Mouse (Mus musculus) left cerebral cortex, postnatal 14 days (tissue): ENCODE measurements around the gene Pdia3. TPM values are rescaled to one million over a fixed set of nuclear protein-coding genes. Genes with fewer than 3 reads are reported as not detected.
"Not testable (repeated sequence)": the region's sequence is repeated elsewhere in the genome, so short reads cannot be mapped to it uniquely, and the experiment has no call there.

Experiments used
- DNase-seq, 2 experiments: peaks; one replicate each; pipeline ENCODE4 v3.0.0; 2021 to 2022; ENCODE audit warnings: low spot score in 2 of 2, mixed read lengths in 1 of 2
- intact Hi-C: fragments of 180-260 bp; cut with DNase I; formaldehyde crosslinking; loops from one replicate; pipeline ENCODE4 v1.15.1; 2025
- microRNA-seq, 2 experiments: library from miRNA; unstranded; fragments of <30 nt; microRNA quantifications; one replicate each; pipeline ENCODE4 v1.2.0; 2022
- total RNA-seq, 2 experiments: library from RNA; stranded (reverse); gene quantifications; 2 replicates each; pipeline ENCODE4 v1.2.3; 2021

The Pdia3 gene
- total RNA-seq, 2 experiments from 2014 or later: 197 to 222 TPM

DNA sequence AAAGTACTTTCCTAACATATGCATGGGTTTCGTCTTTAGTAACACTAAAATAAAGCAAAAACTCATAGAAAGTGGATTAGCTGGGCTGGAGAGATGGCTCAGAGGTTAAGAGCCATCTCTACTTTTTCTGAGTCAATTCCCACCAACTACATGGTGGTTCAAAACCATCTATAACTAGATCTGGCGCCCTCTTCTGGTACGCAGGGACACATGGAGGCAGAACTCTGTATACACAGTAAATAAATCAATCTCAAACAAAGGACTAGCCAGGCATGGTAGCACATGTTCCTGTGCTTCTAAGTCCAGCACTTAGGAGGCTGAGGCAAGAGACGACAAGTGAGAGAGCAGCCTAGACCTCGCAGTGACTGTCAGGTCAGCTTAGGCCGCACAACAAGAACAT is 55.4 kb downstream of the Pdia3 start:
- intact Hi-C loops, DNase-seq: not testable (repeated sequence)

DNA sequence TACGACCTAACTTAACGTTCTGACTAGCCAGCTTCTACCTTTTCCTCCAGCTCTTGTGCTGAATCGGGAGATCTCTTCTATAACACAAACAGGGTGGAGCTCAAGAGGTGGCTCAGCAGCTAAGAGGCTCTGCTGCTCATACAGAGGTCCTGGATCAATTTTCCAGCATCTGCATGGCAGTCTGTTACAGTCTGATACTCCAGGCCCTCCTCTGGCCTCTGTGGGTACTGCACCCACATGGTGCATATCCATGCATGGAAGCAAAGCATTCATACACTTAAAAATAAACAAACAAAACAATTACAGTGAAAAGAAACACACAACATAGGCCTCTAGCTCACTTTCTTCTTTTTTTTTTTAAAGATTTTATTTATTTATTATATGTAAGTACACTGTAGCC is 59.2 kb downstream of the Pdia3 start:
- DNase-seq: not testable (repeated sequence)
- intact Hi-C loops: loop anchor here (5.0 kb wide), 1 partner anchor 35 kb away; the partner anchor contains the start of genes Mfap1a and Wdr76

DNA sequence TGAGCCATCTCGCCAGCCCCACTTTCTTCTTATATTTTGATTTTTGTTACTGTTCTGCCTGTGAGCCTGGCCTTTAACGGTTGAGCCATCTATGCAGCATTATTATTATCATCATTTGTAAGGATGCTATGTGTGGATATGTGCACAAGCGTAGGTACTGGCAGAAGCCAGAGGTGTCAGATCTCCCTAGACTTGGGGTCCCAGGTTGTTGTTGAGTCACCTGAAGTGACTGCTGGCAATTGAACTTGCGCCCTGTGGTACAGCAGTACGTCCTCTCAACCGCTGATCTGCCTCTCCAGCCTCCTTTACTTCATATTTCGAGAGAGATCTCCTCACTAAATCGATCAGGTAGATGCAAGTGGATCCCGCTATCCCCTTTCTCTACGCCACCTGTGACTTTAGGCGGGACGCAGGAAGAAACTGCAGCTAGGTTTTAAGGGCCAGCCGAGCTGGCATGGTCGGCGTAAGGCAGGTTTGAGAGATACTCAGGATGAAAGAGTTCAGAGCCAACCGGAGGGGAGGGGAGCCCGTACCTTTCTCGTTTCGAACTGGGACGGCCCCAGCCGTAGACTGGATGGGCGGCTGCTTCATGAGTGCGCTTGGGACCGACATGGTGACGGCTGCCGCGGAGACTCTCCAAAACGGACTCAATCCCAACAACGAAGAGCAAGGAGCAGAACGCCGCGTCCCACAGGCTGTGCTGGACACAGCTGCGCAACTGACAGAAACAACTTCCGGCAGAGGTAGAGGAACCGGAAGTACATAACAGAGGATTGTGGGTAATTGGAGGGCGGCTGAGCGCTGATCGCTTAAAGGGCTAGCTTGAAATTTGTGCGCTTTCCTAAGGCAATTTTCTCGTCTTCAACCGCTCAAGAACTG is 60.0 kb downstream of the Pdia3 start, which contains the start of gene Mfap1b:
Gene Mfap1b (minus strand): TSS at position 767 of the 879 bp plus-strand sequence.
- intact Hi-C loops: loop anchor here (5.0 kb wide), 1 partner anchor 34 kb away; the partner anchor contains the start of genes Mfap1a and Wdr76
- peak; percentile 84 to 88 for DNase-seq

DNA sequence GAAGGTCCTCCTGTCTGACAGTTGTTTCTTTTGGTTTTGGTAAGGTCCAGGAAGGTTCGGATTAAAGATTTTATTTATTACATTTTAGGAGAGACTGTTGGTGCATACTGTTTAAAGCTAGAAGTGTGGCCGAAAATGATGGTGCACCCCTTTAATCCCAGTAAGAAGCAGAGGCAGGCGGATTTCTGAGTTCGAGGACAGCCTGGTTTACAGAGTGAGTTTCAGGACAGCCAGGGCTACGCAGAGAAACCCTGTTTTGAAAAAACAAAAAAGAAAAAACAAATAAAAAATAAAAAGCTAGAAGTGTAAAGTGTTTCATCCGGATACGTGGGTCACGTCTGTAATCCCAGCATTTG is 60.6 kb downstream of the Pdia3 start:
- intact Hi-C loops: loop anchor here (5.0 kb wide), 1 partner anchor 33 kb away; the partner anchor contains the start of genes Mfap1a and Wdr76
- no peak for DNase-seq

DNA sequence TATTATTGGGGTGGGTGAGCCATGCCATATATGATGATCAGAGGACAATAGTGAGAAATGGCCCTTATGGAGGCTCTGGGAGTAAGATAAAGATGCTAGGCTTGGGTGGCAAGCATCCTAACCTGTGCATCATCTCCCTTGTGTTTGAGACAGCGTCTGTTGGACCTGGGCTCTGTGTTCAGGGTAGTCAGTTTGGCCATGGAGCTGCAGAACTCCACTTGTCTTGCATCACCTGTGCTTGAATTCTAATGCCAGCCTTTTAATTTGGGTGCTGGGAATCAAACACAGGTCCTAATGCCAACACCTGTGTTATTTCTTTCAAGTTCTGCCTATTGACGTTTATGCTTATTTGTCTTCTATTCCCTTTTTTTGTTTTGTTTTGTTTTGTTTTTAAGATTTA is 61.7 kb downstream of the Pdia3 start:
- DNase-seq, intact Hi-C loops: not testable (repeated sequence)

DNA sequence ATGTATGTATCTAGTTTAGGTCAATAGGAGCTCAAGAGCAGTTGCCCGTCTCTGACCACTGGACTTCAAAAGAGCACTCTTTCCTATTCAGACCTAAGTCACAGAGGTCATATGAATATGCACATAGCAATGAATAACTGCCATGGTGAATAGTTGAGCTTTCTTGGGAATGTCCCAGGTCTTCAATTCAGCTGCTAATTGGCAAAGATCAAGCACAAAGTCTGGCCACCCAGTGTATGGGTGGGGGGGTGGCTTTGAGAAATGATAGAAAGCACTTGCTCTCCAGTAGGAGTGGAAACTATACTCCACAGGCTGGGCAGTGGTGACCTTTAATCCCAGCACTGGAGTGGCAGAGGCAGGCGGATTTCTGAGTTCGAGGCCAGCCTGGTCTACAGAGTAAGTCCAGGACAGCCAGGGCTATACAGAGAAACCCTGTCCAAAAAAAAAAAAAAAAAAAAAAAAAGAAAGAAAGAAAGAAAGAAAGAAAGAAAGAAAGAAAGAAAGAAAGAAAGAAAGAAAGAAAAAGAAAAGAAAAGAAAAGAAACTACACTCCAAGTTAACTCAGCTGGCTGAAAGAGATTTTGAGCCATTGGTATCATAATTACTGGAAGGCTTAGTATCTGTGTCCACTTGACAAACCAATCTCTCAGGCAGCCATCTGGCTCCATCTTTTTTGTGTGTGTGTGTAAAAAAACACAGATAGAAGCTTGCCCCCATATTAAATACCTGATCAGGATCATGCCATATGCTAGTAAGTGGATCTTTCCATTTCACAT is 64.1 kb downstream of the Pdia3 start:
- no peak for DNase-seq
- intact Hi-C loops: no loop called here

- intact Hi-C loops: no loop called here
- DNase-seq: no peak
Observed at GRCm38 (mm10) chr2:121480498-121480897, 66.9 kb downstream of the Pdia3 start.

DNA sequence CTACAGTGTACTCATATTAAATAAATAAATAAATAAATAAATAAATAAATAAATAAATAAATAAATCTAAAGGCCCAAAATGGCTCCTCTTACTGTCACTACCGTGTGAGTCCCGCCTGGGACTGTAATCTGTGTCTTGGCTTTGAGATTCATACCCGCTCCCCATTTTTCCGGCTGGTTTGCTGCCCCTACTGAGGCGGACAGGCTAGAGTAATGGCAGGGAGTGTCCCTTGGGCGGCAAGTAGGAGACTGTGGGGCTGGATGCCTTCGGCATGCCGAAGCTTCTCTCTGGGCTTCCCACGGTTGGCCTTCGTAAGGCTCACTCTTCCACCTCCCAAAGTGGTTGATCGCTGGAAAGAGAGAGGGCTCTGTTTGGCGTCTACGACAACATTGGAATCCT is 67.3 kb downstream of the Pdia3 start:
- DNase-seq, intact Hi-C loops: not testable (repeated sequence)

DNA sequence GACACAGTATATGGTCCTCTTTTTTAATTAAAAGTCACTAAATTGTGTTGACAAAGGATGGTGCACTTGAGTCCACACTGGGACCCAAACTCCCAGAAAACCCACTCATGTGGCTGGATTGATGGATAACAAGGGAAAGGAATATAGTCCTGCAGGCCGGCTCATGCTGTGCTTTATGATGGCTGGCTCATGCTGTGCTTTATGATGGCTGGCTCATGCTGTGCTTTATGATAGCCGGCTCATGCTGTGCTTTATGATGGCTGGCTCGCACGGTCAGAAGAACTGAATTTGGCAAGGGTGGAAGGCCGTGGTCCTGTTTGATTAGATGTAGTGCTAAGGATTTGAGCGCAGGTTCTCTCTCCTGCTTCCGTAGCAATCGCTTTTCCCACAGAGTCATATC is 70.0 kb downstream of the Pdia3 start:
- intact Hi-C loops: no loop called here
- no peak for DNase-seq

GRCm38 (mm10) chr2:121484403-121484802 is 70.8 kb downstream of the Pdia3 start:
- intact Hi-C loops, DNase-seq: not testable (repeated sequence)

Small RNA genes lying within 50 kb of the gene (microRNA-seq; reads per million reads assigned to microRNA genes)
- gene Gm22953: 0 reads per million in 2 experiments

Other genes starting within 250 kb of the Pdia3 start
- gene Tubgcp4, start 243.1 kb upstream of the Pdia3 start, total RNA-seq: 10 to 100 TPM; 38.0 to 38.1 TPM
- gene Zscan29, start 242.7 kb upstream of the Pdia3 start, total RNA-seq: 1 to 10 TPM; 6.1 to 6.3 TPM
- gene Trp53bp1, start 142.4 kb upstream of the Pdia3 start, total RNA-seq: 100 to 1,000 TPM; 136 to 152 TPM
- 100 to 1,000 TPM; 489 to 493 TPM for gene Map1a, start 124.2 kb upstream of the Pdia3 start, total RNA-seq
- gene Ppip5k1, start 58.4 kb upstream of the Pdia3 start, total RNA-seq: 10 to 100 TPM; 83.7 to 90.9 TPM
- gene Ckmt1, start 56.1 kb upstream of the Pdia3 start, total RNA-seq: 100 to 1,000 TPM; 399 to 404 TPM
- under 1 TPM in 1 of 2 experiments, not detected in 1; 0.29 TPM for gene Strc, start 26.6 kb upstream of the Pdia3 start, total RNA-seq
- gene Catsper2, start within 50 bp of the Pdia3 start, total RNA-seq: 1 to 10 TPM; 4.7 to 4.8 TPM
- gene Ell3, start 30.5 kb downstream of the Pdia3 start, total RNA-seq: not detected
- 100 to 1,000 TPM; 168 to 172 TPM for gene Serf2, start 35.4 kb downstream of the Pdia3 start, total RNA-seq
- gene Hypk, start 39.5 kb downstream of the Pdia3 start, total RNA-seq: 10 to 100 TPM; 14.9 to 18.8 TPM
- gene Serinc4, start 43.0 kb downstream of the Pdia3 start, total RNA-seq: under 1 TPM; 0.70 to 0.82 TPM
- 10 to 100 TPM; 40.3 to 41.8 TPM for gene Mfap1b, start 60.3 kb downstream of the Pdia3 start, total RNA-seq
- gene Mfap1a, start 92.9 kb downstream of the Pdia3 start, total RNA-seq: 10 to 100 TPM; 31.9 to 37.9 TPM
- 1 to 10 TPM; 4.1 to 4.7 TPM for gene Wdr76, start 92.9 kb downstream of the Pdia3 start, total RNA-seq